Mouse (Mus musculus) ES-E14 (cell line): Measurements from ENCODE around the gene Pofut2. TPM values are rescaled to one million over a fixed set of nuclear protein-coding genes. Genes with fewer than 3 reads are reported as not detected.

Experiments used
- DNase-seq: peaks from one replicate; pipeline ENCODE4 v3.0.0-alpha.2; 2013; ENCODE audit warnings: low read depth, low spot score
- H3K27ac ChIP-seq: 2 replicates; pipeline ENCODE4 v1.5.1; 2012; ENCODE audit warnings: low read depth, mild to moderate bottlenecking, low read length, moderate library complexity, mixed read lengths; ENCODE audit not compliant: poor library complexity, insufficient read depth, severe bottlenecking
- H3K36me3 ChIP-seq: 2 replicates; pipeline ENCODE4 v1.6.1; 2012; ENCODE audit warnings: mild to moderate bottlenecking, low read length, moderate library complexity, mixed read lengths; ENCODE audit not compliant: control insufficient read depth, poor library complexity, insufficient read depth, severe bottlenecking
- H3K4me1 ChIP-seq, 2 experiments: fragments of 150-350 bp in 1 of 2; sonication (generic) in 1 of 2; 2 replicates each; pipeline ENCODE4 v1.6.1; 2012; ENCODE audit warnings: low read length in 2 of 2, mild to moderate bottlenecking in 1 of 2, mixed read lengths in 1 of 2; ENCODE audit not compliant: control insufficient read depth in 2 of 2, insufficient read depth in 2 of 2, poor library complexity in 1 of 2
- H3K4me3 ChIP-seq, 2 experiments: fragments of 150-350 bp in 1 of 2; sonication (generic) in 1 of 2; 2 replicates each; pipeline ENCODE4 v1.5.1; 2012; ENCODE audit warnings: low read length in 2 of 2, low read depth in 1 of 2, mild to moderate bottlenecking in 1 of 2, mixed read lengths in 1 of 2; ENCODE audit not compliant: insufficient read depth in 1 of 2, poor library complexity in 1 of 2, severe bottlenecking in 1 of 2
- H3K9ac ChIP-seq: 2 replicates; pipeline ENCODE4 v1.6.1; 2012; ENCODE audit warnings: low read depth, mild to moderate bottlenecking, low read length, mixed read lengths; ENCODE audit not compliant: poor library complexity, insufficient read depth, severe bottlenecking
- H3K9me3 ChIP-seq: fragments of 150-350 bp; sonication (generic); 2 replicates; pipeline ENCODE4 v1.6.1; 2012; ENCODE audit warnings: low read depth, mild to moderate bottlenecking, low read length; ENCODE audit not compliant: control insufficient read depth, insufficient read depth
- CHD2 ChIP-seq: IDR thresholded peaks from 2 replicates; pipeline ENCODE4 v1.6.1; 2014; ENCODE audit warnings: mild to moderate bottlenecking, low read depth, low read length, inconsistent platforms
- HCFC1 ChIP-seq: IDR thresholded peaks from 2 replicates; pipeline ENCODE4 v1.6.1; 2012; ENCODE audit warnings: low read length, inconsistent platforms, borderline replicate concordance; ENCODE audit not compliant: insufficient read depth
- MAFK ChIP-seq: IDR thresholded peaks from 2 replicates; pipeline ENCODE4 v1.6.1; 2014; ENCODE audit warnings: mild to moderate bottlenecking, low read depth, low read length, inconsistent platforms; ENCODE audit not compliant: insufficient read depth
- ZC3H11A ChIP-seq: IDR thresholded peaks from 2 replicates; pipeline ENCODE4 v1.6.1; 2012; ENCODE audit warnings: low read depth, mild to moderate bottlenecking, inconsistent platforms, low read length, borderline replicate concordance
- ZNF384 ChIP-seq: IDR thresholded peaks from 2 replicates; pipeline ENCODE4 v1.6.1; 2012; ENCODE audit warnings: low read depth, low read length, inconsistent platforms
- in situ Hi-C, 2 experiments: fragments of 600-800 bp; cut with MboI; formaldehyde crosslinking; loops; one replicate each; pipeline ENCODE4 v1.15.1; 2025; ENCODE audit warnings: low sequenced_read_pairs in 2 of 2, inconsistent platforms in 1 of 2; ENCODE audit not compliant: unreplicated experiment in 2 of 2
- total RNA-seq: library from RNA; depleted of rRNA; stranded (reverse); fragments of 300-350 nt; gene quantifications from 2 replicates; pipeline ENCODE4 v1.2.3, GENCODE M21; 2012

The Pofut2 gene
- total RNA-seq, 1 experiment: 67.6 TPM

GRCm38 (mm10) chr10:77221108-77221507, 37.9 kb upstream of the Pofut2 start:
- H3K4me3 ChIP-seq: no peak overlapping the region
- no peak for TF ChIP-seq ZC3H11A
- no peak for TF ChIP-seq HCFC1
- TF ChIP-seq ZNF384: no peak
- no peak for TF ChIP-seq CHD2
- no peak for TF ChIP-seq MAFK
- no peaks in the 10 kb centered on the region for H3K36me3 ChIP-seq
- H3K27ac ChIP-seq: no peak overlapping the region
- H3K9ac ChIP-seq: no peak overlapping the region
- no peak for DNase-seq
- peaks cover 2 to 6% of the 10 kb centered on the region in 2 experiments; a peak in 2 of 4 replicates for H3K4me1 ChIP-seq
- no peaks in the 10 kb centered on the region for H3K9me3 ChIP-seq
- in situ Hi-C loops: no loop called here

GRCm38 (mm10) chr10:77222963-77223552, 36.0 kb upstream of the Pofut2 start:
- no peak overlapping the region for H3K27ac ChIP-seq
- H3K4me3 ChIP-seq: no peak overlapping the region
- H3K9ac ChIP-seq: no peak overlapping the region
- H3K9me3 ChIP-seq: no peaks in the 10 kb centered on the region
- no peaks in the 10 kb centered on the region for H3K36me3 ChIP-seq
- no peak for TF ChIP-seq HCFC1
- TF ChIP-seq CHD2: no peak
- no peak for TF ChIP-seq ZNF384
- TF ChIP-seq ZC3H11A: no peak
- TF ChIP-seq MAFK: no peak
- no peak for DNase-seq
- in situ Hi-C loops: no loop called here
- peaks cover 4 to 5% of the 10 kb centered on the region in 2 experiments; a peak in 2 of 4 replicates for H3K4me1 ChIP-seq

- DNase-seq: no peak
- no peak overlapping the region for H3K27ac ChIP-seq
- TF ChIP-seq HCFC1 (no peak), MAFK (no peak), ZC3H11A (no peak), CHD2 (no peak), ZNF384 (no peak)
- peaks cover 4 to 9% of the 10 kb centered on the region in 2 experiments; a peak in 2 of 4 replicates for H3K4me1 ChIP-seq
- in situ Hi-C loops: no loop called here
- H3K9ac ChIP-seq: no peak overlapping the region
- H3K36me3 ChIP-seq: no peaks in the 10 kb centered on the region
- H3K4me3 ChIP-seq: no peak overlapping the region
- H3K9me3 ChIP-seq: no peaks in the 10 kb centered on the region
Measured at GRCm38 (mm10) chr10:77224390-77224789, 34.6 kb upstream of the Pofut2 start.

- Histone ChIP-seq H3K36me3 (no peaks in the 10 kb centered on the region), H3K9me3 (no peaks in the 10 kb centered on the region), H3K27ac (no peak overlapping the region), H3K9ac (no peak overlapping the region), H3K4me3 (no peak overlapping the region), H3K4me1 (peaks cover 4 to 9% of the 10 kb centered on the region in 2 experiments; a peak in 2 of 4 replicates)
- DNase-seq: no peak
- TF ChIP-seq HCFC1 (no peak), ZC3H11A (no peak), CHD2 (no peak), MAFK (0 out of 2 replicates have a peak, but pooled peaks have one; percentile 52), ZNF384 (no peak)
- in situ Hi-C loops: no loop called here
Measured at GRCm38 (mm10) chr10:77225414-77225813, 33.6 kb upstream of the Pofut2 start.
